Mouse (Mus musculus) liver, adult 2 months (tissue): ENCODE measurements around the gene Kcnt1.

Source experiments
- CTCF ChIP-seq: fragments of 200-500 bp; IDR thresholded peaks from 2 replicates; pipeline ENCODE4 v1.5.1; 2011; ENCODE audit warnings: low read depth, low read length, control low read depth
- POLR2A ChIP-seq: fragments of 200-500 bp; IDR thresholded peaks from 2 replicates; pipeline ENCODE4 v1.6.1; 2011; ENCODE audit warnings: low read length, control low read depth; ENCODE audit not compliant: insufficient read depth; ENCODE audit errors: extremely low read depth

DNA sequence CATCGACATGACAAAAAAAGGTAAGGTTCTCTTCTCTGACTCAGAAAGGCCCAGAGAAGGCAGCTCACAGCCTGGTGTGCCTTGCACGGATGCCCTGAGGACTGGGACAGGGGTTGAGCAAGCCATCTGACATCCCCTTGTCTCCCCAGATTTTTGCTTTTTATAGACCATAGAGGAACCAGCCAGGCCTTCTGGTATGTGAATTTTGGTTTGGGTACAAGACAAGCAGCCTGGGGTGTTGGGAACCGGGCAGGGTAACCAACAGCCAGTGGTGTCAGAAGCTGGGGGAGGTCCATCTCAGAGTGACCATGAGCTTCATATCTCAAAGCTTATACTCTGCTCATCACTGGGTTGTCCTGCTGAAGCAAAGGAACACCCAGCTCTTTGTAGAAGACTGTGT, 38.8 kb upstream of the Kcnt1 start:
- no peak for TF ChIP-seq POLR2A
- no peak for TF ChIP-seq CTCF
